Mouse (Mus musculus) gonadal fat pad, adult 2 months (tissue): ENCODE results near the gene Oit3. TPM values are rescaled to one million over a fixed set of nuclear protein-coding genes. Genes with fewer than 3 reads are reported as not detected.
"Not testable (repeated sequence)": the region's sequence is repeated elsewhere in the genome, so short reads cannot be mapped to it uniquely, and the experiment has no call there.

Experiments
- DNase-seq: peaks from one replicate; pipeline ENCODE4 v3.0.0-alpha.2; 2012; ENCODE audit warnings: low read depth
- polyA plus RNA-seq: library from polyadenylated mRNA; depleted of rRNA; stranded (reverse); fragments of >200 nt; gene quantifications from 2 replicates; pipeline ENCODE4 v1.2.3, GENCODE M21; 2012

The Oit3 gene
- polyA plus RNA-seq, 1 experiment: 0.32 TPM

DNA sequence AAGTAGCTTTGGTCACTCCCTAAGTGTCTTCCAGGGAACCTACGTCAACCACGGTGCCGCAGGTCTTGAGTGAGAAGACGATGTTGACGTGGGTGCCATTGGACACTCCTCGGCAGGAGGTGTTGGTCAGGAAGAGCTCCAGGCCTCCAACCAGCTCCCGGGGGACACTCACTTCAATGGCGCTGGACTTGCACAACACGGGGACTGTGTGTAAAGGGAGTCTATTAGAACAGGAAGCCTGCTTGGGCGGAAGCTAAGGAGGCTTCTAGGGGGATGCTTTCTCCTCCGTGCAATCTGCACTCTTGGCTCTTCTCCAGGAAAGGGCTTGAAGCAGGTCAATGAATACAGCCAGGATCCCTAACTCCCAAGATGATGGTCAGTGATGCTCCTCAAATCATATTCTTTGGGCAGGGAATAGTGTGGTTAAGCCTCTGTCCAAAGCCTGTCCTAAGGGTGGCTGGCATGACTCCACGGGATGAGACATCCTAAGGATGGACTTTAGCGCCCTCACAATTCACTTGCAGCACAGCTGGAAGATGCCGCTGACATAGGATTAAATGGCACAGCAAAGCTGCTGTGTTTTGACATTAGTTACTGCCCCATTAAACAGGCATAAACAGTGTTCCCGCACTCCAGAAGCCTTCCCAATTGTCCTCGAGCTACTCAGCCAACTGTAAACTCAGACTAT lies 12.0 kb downstream of the Oit3 start:
- no peak for DNase-seq

DNA sequence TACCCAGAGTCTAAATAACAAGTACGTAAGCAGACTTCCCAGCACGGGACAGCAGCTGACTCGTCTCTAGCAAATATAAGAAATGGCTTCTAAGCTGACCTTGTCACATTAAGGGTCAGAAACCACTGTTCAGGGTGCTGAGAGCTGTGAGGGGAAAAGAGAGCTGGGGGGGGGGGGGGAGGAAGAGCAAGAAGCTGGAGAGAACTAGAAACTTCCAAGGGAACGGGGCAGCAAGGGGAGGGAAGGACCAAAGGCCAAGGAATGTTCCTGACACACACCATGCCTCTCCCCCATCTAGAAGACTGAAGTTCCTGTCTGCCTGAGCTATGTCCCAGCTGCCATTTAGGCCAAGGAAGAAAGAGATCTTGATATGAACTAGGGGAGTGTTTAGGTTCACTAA lies 15.2 kb downstream of the Oit3 start:
- no peak for DNase-seq

DNA sequence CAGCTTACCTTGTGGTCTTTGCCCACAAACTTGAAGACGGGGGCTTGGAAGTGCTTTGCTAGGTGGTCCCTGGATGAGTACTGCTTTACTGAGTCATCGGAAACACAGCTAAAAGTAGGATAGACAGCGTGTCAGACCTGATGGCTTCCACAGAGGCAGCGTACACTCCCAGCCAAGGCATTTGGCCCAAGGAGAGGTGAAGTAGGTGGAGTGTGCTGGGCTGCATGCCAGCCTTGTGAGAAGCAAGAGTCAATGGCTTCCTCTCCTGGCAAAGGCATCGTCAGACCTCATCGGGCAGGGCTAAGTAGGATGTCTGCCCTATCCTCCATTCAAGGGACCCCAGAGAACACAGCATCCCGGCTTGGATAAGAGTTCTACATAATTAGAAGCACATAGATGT lies 16.2 kb downstream of the Oit3 start:
- peak; percentile 36 for DNase-seq

DNA sequence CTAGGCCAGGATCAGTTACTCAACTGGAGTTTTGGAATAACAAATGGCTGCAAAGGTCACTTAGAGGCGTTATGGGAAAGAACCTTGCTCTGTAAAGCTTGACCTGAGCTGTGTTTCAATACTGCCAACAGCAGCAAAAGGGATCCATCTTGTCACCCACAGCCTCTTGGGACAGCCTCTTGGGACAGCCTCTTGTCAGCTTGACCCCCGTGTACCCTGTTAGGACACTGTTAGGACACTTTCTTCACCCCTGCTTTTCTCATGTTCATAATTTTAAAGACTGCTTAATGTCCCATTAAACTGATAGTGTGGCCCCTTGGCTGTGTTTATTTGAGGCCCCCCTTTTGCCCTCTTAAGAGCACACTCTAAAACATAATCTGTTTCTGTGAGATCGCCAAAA lies 17.1 kb downstream of the Oit3 start:
- no peak for DNase-seq

DNA sequence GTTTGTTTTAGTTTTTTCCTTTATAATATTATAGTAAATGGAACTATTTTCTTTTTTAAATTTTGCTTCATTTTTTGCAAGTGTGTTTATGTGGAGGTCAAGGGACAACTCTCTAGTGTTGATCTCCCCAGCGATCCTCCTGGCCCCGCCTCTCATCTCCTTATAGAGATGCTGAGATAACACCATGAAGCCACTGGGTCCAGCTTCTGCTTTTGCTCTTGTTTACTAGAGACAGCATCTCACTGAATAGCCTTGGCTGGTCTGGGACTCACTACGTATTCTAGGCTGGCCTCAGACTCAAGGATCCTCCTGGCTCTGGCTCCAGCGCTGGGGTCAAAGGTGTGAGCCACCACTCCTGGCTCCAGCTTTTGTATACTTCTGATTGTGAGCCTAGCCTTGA lies 22.1 kb downstream of the Oit3 start:
- no peak for DNase-seq

DNA sequence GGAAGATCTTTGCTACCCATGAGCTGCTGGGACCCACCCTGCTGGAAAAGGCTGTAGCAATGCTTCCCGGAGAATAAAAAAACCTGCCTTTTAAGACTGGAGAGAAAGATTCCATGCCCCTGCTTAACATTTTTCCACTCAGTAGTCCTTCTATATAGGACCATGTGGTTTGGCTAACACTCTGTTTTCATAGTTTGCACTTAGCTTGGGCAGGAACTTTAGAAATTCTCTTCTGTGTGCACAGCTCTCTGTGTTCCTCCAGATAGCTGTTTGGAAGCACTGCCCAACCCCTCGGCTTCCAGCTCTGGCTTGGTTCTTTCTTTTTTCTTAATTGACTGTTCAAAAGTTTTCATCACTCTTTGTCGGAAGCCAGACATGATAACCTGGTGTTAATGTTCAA lies 25.0 kb downstream of the Oit3 start:
- DNase-seq: no peak

DNA sequence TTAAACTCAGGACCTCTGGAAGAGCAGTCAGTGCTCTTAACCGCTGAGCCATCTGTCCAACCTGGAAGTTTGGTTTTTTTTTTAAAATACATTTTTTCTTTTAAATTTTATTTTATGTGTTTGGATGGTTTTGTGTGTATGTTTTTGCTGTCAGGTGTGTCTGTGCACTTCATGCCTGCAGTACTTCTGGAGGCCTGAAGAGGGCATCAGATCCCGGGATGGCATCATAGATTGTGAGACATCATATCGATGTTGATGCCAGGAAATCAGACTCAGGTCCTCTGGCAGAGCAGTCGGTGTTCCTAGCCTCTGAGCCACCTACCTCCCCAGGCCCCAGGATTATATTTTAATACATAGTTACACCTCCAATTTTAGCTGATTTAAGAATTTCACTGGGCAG lies 27.9 kb downstream of the Oit3 start:
- DNase-seq: no peak

DNA sequence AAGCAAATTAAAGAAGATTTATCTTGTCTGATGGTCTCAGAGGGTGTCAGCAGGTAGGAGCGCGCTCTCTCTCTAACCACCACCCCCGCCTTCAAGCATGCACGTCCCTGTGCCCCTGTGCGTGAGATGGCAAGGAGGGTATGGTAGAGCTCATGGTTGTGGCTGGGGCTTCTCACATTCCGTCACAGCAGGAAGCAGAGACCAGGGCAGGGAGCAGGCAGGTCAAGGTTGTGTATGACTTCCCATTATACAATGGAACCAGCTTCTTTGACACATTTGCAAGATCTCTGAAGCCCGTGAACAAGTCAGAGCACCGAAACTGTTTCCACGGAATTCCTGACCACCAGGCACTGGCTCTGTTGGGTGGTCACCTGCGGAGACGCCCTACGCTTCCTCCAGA lies 31.3 kb downstream of the Oit3 start:
- no peak for DNase-seq

DNA sequence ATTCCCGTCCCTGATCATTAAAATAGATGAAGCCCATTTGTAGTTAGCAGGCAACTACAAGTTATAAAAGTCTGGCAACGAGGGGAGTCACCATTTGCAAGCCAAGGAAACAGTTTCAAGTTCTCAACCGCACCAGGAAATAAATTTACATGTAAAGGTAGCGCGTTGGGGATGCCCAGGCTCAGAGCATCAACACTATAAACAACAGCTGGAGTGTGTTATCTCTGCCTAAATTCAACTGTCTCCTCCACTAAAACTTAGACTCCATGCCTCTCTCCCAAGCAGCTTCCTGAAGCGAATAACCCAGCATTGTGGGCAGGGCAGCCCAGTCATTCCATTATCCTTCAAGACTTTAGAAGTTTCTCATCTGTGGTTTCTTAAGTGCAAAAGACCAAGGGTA lies 33.1 kb downstream of the Oit3 start:
- no peak for DNase-seq

DNA sequence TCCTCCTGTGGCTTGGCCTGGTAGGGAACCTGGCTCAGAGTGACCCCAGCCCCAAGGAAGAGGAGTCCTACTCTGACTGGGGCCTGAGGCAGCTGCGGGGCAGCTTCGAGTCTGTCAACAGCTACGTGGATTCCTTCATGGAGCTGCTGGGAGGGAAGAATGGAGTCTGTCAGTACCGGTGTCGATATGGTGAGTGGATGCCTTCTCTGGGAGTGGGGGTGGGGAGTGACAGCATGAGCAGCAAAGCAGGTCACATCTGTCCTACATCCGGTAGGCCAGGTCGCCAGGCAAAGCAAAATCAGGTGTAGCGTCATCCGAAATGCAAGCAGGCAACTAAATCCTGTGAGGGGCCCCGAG lies 37.8 kb downstream of the Oit3 start:
- DNase-seq: no peak

DNA sequence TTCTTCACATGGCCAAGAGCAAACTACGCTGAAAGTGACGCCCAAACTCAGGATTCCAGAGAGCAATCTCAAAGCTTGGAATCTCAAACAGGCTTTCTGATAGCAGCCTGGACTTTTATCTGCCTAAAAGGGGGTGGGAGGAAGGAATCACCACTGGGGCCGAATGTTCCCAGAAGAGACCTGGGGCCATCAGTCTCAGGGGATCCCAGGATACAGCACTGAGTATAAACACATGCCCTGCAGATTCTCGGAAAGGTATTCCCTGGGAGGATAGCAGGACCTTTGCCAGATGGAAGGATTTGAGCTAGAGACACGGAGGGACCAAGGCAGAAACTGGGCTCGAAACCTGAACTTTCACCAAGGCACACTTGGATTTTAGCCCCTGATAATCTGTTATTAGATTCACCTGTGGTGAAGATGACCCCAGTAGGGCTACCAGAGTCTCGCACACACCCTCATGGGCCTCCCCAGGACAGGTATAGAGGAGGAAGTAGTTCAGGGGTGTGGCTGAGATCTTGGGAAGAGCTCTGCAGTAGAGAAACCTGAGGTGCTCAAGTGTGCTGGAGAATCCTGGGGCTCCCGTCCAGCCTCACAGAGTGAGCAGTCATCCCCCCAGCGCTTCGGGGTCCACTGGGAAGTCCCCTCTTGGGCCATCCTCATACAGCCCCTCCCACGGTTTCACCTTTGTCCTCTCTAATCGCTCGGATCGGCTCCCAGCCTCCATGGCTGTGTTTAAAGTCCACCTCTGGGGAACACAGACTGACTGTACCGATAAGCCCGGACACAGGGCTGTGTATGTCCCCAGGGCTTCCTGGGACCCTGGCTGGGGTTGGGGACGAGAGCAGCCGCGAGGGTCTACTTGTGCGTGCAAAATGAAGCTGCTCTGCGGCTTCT lies 38.4 kb downstream of the Oit3 start, which contains the start of gene Pla2g12b:
TSS of gene Pla2g12b (plus strand) at position 762 of the 894 bp plus-strand sequence.
- no peak for DNase-seq

DNA sequence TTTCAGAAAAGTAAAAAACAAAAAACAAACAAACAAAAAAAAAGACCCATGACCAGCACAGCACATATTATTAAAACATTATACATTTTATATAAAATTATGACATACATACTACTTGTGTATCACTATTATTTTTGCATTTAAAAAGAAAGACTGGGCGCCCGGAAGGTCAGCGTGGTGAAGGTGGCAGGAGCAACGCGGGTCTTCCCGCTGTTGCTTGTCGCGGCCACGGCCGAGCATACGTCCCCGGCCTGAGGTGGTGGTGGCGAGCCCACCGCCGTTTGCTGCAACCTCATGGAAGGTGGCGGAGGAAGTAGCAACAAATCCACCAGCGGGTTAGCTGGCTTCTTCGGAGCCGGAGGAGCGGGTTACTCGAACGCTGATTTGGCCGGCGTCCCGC lies 46.1 kb downstream of the Oit3 start, which contains the start of gene Gm10273:
TSS of gene Gm10273 (plus strand) at position 172 of the 400 bp plus-strand sequence.
- DNase-seq: not testable (repeated sequence)

DNA sequence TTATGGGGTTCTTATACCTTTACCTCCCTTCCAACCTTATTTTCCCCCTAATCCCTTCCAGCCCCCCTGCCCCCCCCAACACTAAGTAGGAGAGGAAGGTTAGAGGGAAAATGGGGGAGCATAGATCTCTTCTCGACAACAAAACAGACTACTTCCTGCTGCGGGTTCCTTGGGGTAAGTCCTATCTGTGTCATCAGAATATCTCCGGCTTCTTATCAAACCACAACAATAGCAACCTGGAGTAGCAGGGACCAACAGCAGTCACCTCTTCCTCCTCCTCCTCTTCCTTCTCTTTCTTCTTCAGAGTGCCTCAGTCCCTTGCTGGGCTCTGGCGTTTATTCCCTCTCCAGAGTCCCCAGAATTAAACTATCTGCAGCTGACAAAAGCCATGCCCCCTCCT lies 49.7 kb downstream of the Oit3 start:
- DNase-seq: no peak

DNA sequence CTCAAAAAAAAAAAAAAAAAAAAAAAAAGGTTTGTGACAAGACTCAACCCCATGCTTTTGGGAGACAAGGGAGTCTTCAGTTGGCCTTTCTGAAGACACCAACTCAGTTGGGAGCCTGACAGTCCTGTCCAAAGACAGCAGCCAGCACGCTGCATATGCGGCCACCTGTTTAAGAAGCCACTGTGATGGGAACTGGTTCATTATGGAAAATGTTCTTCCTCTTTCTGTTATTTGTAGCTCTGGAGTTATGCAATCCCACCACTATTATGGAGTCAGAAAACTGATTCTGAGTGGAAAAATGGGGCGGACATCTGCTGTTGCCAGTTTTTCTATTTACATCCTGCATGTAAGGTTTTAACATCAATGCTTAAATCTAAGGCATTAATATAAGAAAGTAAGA lies 51.9 kb downstream of the Oit3 start:
- DNase-seq: no peak

DNA sequence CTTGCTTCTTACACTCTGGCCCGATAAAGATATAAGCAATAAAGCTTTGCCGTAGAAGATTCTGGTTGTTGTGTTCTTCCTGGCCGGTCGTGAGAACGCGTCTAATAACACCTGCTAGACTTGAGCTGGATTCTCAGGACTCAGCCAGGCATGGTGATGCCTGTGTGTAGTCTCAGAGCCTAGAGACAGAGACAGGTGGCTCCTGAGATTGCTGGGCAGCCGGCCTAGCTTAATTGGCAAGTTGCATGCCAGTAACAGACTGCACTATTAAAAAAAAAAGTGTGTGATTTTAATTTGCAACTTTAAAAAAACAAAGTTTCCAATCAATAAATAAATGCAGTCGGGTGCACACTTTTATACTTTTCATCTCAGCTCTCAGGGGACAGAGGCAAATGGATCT lies 54.6 kb downstream of the Oit3 start:
- DNase-seq: no peak

DNA sequence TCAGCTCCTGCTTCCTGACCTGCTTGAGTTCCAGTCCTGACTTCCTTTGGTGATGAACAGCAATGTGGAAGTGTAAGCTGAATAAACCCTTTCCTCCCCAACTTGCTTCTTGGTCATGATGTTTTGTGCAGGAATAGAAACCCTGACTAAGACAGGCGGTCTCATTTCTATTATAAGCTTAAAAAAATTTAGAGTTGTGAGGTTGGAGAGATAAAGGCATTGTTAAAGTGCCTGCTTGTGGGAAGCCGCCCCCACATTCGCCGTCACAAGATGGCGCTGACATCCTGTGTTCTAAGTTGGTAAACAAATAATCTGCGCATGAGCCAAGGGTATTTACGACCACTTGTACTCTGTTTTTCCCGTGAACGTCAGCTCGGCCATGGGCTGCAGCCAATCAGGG lies 60.0 kb downstream of the Oit3 start:
- not testable (repeated sequence) for DNase-seq

DNA sequence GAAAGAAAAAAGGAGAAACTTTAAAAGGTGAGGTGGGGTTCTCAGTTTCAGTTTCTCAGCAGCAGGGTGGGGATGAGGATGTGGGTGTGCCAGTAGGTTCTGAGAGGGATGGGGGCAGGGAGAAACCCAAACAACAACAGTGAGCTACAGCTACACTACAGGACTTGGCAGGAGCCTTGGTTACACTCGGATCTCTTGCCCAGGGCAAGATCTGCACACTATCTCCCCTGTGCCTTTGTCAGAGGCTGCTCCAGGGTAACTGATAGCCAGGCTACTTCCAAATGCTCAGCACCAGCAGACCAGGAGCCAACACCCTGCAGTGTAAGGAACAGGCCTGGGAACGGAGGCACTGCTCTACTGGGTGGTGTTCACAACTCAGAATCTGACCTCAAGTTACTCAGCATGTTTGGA lies 61.2 kb downstream of the Oit3 start:
- DNase-seq: no peak

DNA sequence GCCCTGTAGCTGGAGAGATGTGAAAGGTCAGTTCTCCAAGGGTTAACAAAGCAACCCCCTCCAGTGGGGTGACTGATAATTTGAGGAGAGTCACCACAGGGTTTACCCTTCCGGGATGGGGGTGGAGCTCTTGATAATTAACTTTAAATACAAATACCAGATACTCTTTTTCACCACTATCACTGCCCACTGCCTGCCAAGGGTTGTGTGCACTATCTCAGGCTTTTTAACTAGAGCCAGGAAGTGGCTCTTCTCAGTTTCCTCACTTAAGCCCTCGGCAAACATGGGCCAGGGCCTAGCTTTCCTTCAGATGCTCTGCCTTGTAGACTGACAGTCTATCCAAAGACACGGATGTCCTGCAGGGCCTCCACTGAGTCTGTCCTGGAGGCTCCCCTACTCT lies 61.7 kb downstream of the Oit3 start:
- no peak for DNase-seq

DNA sequence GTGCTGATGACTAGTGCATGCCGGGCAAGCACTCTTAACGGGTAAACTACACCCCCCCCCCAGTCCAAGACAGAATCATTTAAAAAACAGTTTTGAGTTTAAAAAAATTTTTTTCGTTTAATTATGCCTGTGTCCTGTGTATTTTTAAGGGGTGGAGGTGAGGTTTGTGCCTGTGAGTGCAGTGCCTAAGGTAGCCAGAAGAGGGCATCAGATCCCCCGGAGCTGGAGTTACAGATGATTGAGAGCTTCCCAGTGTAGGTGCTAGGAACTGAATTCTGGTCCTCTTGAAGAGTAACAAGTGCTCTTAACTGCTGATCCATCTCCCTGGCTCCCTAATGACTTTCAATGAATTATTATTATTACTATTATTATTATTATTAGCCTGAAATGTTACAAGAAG lies 62.9 kb downstream of the Oit3 start:
- no peak for DNase-seq

DNA sequence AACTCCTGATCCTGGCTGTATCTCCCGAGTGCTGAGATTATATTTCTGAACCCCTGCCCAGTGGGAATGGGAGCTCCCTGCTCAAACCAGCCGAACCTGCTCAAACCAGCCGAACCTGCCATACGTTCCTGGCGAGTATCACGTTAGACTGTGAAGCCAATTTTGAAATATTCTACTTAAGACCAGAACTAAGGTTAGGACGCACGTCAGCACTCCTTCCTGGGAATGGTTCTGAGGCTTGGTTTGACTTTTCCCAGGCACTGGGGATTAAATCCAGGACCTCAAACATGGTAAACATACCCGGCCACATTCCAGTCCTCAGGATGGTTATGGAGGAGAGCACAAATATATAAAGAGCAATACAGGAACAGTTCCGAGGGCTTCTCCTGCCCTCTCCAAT lies 63.7 kb downstream of the Oit3 start:
- DNase-seq: peak; percentile 83
